In the genomic region with DNA sequence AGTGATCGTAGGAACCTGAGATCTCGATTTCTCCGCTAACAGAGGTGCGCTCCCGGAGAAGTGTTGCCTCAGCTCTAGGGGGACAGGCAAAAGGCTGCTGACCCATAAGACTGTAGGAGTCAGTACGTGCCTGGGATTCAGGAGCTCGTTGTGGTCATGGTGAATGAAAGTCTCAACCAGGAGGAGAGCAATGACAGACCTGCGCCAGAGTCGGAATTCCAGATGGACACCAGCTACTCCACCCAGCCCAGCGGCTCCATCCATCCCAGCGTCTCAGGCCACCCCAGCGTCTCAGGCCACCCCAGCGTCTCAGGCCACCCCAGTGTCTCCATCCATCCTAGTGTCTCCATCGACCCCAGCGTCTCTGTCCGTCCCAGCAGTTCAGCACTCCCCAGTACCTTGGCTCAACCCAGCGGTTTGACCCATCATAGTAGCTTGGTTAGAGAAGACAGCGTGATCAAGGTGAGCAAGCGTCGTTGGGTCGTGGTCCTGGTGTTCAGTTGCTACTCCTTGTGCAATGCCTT, we compare ENCODE assay signal across 8 mouse cellular contexts. TPM values are rescaled to one million over a fixed set of nuclear protein-coding genes. Genes with fewer than 3 reads are reported as not detected.
DNase-seq lines count a peak whose midpoint lies in the region; ATAC-seq and TF ChIP-seq lines count a peak whose summit lies in the region.

No protein-coding gene starts in this region.

- peak overlapping the region; percentile 47 for H3K4me3 ChIP-seq in erythroblast, embryonic 14.5 days (replicated peaks)
- peak overlapping the region; percentile 52 for H3K4me3 ChIP-seq in thymus, adult 2 months (ENCODE audit: control insufficient read depth, insufficient read depth, low read length)
- H3K4me3 ChIP-seq in liver, embryonic 12.5 days = peak overlapping the region; percentile 49

- H3K27ac ChIP-seq in thymus, adult 2 months (ENCODE audit: control insufficient read depth, insufficient read depth, low read length) = no peak overlapping the region
- no peak overlapping the region for H3K27ac ChIP-seq in liver, embryonic 12.5 days

- H3K4me2 ChIP-seq in liver, embryonic 12.5 days = peak overlapping the region; percentile 77

- ATAC-seq in erythroblast, adult 5-6 weeks (replicated peaks; ENCODE audit: low FRiP score, poor library complexity, severe bottlenecking) = no peak
- ATAC-seq in liver, embryonic 12.5 days = peak; percentile 13; the same call in 1 of the 2 replicates

- H3K36me3 ChIP-seq in erythroblast, embryonic 14.5 days (ENCODE audit: control insufficient read depth) = no peaks in the 10 kb centered on the region
- H3K36me3 ChIP-seq in thymus, adult 2 months (ENCODE audit: control insufficient read depth, insufficient read depth, low read length) = no peaks in the 10 kb centered on the region
- no peaks in the 10 kb centered on the region for H3K36me3 ChIP-seq in liver, embryonic 12.5 days

- TF ChIP-seq CTCF in thymus, adult 2 months (IDR thresholded peaks at IDR 0.05; ENCODE audit: borderline replicate concordance, control insufficient read depth, extremely low read depth, insufficient read depth, low read length, poor library complexity) = no peak

- H3K9me3 ChIP-seq in erythroblast, embryonic 14.5 days (ENCODE audit: control insufficient read depth, low read length) = no peaks in the 10 kb centered on the region
- H3K9me3 ChIP-seq in liver, embryonic 12.5 days (replicated peaks) = no peaks in the 10 kb centered on the region

- H3K4me1 ChIP-seq in erythroblast, embryonic 14.5 days (ENCODE audit: control insufficient read depth) = peaks cover 2% of the 10 kb centered on the region
- peaks cover 11% of the 10 kb centered on the region for H3K4me1 ChIP-seq in thymus, adult 2 months (replicated peaks; ENCODE audit: control insufficient read depth, insufficient read depth, low read length)
- peaks cover 11% of the 10 kb centered on the region for H3K4me1 ChIP-seq in liver, embryonic 12.5 days

- peak overlapping the region; percentile 48; the same call in 1 of the 2 replicates for H3K9ac ChIP-seq in liver, embryonic 12.5 days

- peaks cover 24% of the 10 kb centered on the region for H3K27me3 ChIP-seq in erythroblast, embryonic 14.5 days (ENCODE audit: control insufficient read depth)
- no peaks in the 10 kb centered on the region for H3K27me3 ChIP-seq in thymus, adult 2 months (ENCODE audit: control insufficient read depth, insufficient read depth, low read length)
- peaks cover 43% of the 10 kb centered on the region for H3K27me3 ChIP-seq in liver, embryonic 12.5 days (replicated peaks)

- WGBS in thymus, adult 2 months = 27% methylated on average over 21 of the region's 21 CpGs
- WGBS in liver, embryonic 12.5 days (ENCODE audit: insufficient replicate concordance) = 14% methylated on average over 21 of the region's 21 CpGs

- DNase-seq in thymus, adult 2 months = peak; percentile 1
- no peak for DNase-seq in thymus, postnatal 0 days (ENCODE audit: low spot score)
- DNase-seq in ovary, adult 18-20 months (ENCODE audit: low spot score) = no peak
- DNase-seq in adrenal gland, adult (ENCODE audit: inconsistent age in 2 of 2, low spot score in 1 of 2) = no peak
- no peak for DNase-seq in frontal cortex, adult 2 months (ENCODE audit: extremely low spot score in 1 of 2, low spot score in 1 of 2)

- TF ChIP-seq POLR2A in thymus, adult 2 months (IDR thresholded peaks at IDR 0.05; ENCODE audit: control insufficient read depth, extremely low read depth, insufficient read depth, low read length, poor library complexity) = no peak

RNA-seq across cellular contexts. Expression of a gene that starts 0.4 kb away (rescaled TPM):
- not detected in 2 replicates for polyA plus RNA-seq in erythroblast, embryonic 14.5 days (2012)
- total RNA-seq in erythroblast, adult 5-6 weeks (2015; ENCODE audit: low replicate concordance) = not detected in 2 replicates
- total RNA-seq in erythroblast, adult 5-6 weeks (2017; ENCODE audit: low replicate concordance) = not detected in 2 replicates
- polyA plus RNA-seq in thymus, adult 2 months (2012; rRNA removed) = 0.22 and 0.47 TPM in 2 replicates
- 0.17 and 0.25 TPM in 2 replicates for polyA plus RNA-seq in thymus, postnatal 0 days (2015; fragmentation: Nextera tagmentation; extraction: Ambion mirVana)
- 3.7 and 4.3 TPM in 2 replicates for polyA plus RNA-seq in liver, embryonic 12.5 days (2016; fragmentation: Nextera tagmentation; extraction: Ambion mirVana)
- 3.8 and 4.2 TPM in 2 replicates for polyA plus RNA-seq in frontal cortex, adult 2 months (2012; rRNA removed)
